Mouse (Mus musculus) brain, embryonic 14.5 days (tissue): ENCODE measurements around the gene Prkag2.

ENCODE experiments used
- CTCF ChIP-seq: fragments of 200-500 bp; IDR thresholded peaks from 2 replicates; pipeline ENCODE4 v1.5.1; 2012; ENCODE audit warnings: inconsistent platforms, mild to moderate bottlenecking, moderate library complexity, borderline replicate concordance; ENCODE audit not compliant: insufficient read depth, insufficient read length; ENCODE audit errors: extremely low read depth
- POLR2A ChIP-seq: fragments of 200-500 bp; IDR thresholded peaks from 2 replicates; pipeline ENCODE4 v1.6.1; 2012; ENCODE audit warnings: mild to moderate bottlenecking, inconsistent platforms, borderline replicate concordance; ENCODE audit not compliant: poor library complexity, insufficient read depth, insufficient read length, severe bottlenecking; ENCODE audit errors: extremely low read depth

DNA sequence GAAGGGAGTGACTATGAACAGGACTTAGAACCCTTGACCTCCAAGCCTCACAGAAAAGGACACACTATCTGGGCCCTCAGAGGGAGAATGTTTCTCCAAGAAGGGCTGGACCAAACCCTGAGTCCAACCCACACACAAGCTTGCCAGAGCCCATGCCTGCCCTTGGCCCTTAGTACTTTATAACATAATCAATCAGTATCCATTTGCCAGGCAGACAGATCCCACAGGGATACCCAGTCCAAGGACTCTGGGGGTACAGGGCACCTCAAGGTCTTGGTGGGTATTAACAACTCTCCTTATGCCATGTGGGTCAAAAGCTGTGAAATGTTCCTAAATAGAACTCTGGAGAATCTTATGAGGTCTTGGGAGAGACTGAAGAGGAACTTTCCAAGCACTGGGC is 5.3 kb upstream of the Prkag2 start:
- TF ChIP-seq CTCF (no peak), POLR2A (no peak)
